Mouse (Mus musculus): ENCODE results near the gene Slc35c2.
A peak's percentile ranks its signal among the peaks of the same experiment; 100 is the strongest.

Gene Slc35c2

DNA sequence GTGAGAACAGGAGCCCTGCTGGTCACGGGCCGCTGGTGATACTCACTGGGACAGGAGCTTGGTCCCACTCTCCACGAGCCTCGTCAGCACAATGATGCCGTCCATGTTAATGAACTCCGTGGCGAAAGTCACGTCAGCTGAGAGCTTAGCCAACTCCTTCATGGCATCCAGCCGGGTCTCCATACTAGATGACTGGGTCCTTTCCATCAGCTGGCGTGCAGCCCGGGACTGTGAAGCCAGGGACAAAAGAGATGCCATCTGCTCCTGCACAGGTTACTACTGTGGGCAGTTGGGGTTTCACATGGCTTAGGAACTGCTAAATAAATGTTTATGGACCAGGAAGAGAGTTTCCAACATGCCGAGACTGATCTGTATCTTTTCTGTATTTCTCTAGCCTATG lies 23.9 kb upstream of the Slc35c2 start:
- peak; percentile 100 for DNase-seq

DNA sequence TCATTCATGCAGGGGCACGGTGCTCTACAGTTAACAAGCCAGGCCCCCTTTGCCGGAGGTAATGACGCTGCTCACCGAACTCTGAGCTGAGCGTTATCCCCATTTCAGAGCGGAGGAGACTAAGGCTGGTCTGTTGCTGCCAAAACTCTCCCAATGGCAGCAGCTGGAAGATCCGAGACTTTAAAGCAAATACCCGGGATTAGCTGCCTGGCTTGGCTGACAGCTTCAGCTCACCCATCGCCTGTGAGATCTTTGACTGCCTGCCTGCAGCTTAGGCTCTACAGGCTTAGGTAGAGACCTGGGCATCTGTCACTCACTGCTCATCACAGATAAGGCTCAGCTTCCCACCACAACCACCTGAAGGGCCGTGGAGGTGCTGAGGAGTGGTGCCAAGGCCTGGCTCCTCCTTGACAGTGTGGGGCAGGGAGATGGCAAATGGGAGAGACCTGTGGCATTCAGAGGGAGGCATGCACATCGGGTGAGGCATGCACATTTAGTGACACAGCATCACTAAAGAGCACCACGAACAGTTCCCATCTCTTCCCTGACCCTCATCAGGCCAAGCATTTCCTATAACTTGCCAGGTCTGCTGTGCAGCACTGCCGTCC lies 23.3 kb upstream of the Slc35c2 start:
- DNase-seq: peak; percentile 66 to 69

DNA sequence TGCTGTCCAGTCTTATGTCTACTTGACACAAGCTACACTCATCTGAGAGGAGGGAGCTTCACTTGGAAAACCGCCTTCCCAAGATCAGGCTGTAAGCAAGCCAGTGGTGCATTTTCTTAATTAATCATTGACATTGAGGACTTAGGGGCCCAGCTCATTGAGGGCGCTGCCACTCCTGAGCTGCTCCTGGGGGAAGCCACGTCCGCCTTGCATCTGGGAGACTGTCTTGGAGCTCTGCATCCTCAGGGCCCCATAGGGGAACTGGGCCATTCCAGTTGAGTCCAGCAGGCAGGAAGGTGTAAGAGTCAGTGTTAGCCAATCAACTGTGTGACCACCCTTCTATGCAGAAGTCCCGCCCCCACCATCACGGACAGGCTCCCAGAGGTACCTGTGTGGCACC lies 20.1 kb upstream of the Slc35c2 start:
- DNase-seq: no peak

DNA sequence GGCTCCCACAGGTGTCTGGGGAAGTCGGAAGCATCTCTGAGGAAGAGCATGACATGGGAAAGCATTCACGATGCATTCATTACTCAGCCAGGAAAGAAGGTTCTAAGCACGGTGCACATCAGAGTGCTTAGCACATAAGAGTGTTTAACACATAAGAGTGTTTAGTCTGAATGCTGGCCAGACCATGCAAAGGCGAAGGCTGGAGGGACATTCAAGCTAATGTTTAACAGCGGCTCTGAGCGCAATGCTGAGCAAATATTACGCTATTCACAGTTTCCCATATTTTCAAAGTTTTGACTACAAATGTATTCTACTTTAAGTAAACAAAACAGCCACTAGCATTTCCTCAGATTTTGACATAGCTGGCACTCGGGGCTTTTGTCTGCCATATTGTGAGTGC lies 17.8 kb upstream of the Slc35c2 start:
- no peak for DNase-seq

DNA sequence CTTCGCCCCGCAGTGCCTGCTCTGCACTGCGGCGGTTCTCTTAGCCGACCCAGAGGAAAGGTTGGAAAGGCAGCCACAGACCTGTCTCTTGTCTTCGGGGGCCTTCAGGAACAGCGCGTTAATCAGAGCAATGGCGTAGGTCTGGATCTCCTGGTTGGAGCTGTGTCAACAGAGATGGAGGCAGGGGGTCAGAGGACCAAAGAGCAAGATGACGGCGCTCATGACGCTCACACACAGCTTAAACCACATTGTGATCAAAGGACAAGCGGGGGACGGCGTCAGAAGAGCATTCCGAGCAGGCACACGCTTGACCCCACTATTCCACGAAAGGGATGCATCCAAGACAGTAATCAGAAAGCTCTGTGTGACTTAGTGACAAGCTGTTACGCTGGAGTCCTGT lies 17.1 kb upstream of the Slc35c2 start:
- no peak for DNase-seq

DNA sequence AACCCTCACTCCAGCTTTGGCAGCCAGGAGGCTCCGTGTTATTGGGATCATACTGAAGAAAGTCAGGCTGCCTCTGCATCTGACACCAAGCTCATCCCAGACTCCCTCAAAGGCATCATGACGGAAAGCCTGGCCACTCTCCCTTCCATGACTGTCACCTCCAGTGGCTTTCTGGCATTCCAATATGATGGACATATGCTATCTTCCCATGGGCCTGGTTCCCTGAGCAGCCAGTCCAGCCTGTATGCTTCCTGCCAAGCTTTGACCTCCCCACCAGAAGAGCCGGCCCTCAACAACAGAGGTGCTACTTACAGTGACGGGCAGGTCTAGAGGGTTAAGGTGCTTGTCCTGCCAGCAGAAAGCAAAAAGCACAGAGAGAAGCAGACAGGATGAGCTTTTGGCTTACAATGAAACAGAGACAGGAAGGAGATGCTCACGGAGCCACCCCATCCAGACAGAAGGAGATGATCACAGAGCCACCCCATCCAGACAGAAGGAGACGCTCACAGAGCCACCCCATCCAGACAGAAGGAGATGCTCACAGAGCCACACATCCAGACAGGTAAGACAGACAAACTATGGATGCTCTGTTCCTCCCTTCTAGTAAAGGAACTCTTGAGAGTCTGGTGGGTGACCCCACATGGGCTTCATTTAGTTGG lies 15.8 kb upstream of the Slc35c2 start:
- DNase-seq: peak; percentile 79 to 81

DNA sequence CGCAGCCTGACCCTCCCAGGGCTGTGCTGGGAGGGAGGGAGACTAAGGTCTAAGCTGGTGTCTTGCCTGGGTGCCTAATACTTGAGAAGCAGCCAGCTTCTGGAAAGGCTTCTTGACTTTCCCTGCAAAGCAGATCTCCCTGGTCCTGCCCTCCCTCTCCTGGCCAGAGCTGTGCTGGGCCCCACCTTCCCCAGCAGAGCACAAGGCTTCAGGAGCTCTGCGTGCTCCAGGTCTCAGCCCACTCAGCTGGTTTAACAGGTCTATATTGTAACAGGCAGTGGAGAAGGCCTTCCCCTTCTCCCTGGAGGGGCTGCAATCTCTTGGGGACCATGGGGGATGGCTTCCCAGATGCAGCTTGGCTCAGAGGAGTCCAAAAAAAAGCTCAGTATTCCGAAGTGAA lies 13.7 kb upstream of the Slc35c2 start:
- no peak for DNase-seq

DNA sequence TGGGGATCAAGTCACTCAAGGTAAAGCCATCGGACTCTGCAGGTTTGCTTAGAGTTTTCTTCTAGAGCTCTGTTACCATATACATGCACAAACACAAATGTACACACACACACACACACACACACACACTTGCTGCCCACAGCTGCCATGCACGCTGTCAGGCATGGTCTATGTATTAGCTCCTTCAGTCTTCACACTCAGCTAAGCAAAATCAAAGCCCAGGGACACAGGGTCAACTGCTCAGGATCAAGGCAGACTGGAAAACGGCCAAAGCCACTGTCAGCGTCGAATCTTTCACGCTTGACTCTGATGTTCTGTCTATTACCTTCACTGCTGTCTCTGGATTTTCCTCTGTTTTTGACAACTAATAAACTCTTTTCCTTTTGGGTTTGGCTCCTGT lies 13.2 kb upstream of the Slc35c2 start:
- DNase-seq: peak; percentile 62 to 68

DNA sequence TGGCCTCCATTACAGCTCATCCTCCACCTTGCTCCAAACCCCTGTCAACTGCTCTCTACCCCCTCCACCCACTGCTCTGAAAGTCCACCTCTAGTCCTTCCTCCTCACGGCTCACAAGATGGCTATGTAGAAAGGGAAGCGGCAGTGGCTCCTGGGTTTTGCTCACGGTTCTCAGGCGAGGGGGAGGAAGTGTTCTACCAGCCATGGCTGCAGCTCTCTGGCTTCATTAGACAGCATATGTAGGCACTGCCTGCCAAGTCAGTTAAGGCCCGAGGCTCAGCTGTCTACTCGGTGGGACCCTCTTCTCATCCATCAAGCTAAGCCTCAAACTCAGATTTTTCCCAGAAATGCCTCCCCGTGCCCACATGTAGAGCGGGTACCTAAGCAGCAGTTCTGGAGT lies 12.8 kb upstream of the Slc35c2 start:
- DNase-seq: peak; percentile 79 to 85

DNA sequence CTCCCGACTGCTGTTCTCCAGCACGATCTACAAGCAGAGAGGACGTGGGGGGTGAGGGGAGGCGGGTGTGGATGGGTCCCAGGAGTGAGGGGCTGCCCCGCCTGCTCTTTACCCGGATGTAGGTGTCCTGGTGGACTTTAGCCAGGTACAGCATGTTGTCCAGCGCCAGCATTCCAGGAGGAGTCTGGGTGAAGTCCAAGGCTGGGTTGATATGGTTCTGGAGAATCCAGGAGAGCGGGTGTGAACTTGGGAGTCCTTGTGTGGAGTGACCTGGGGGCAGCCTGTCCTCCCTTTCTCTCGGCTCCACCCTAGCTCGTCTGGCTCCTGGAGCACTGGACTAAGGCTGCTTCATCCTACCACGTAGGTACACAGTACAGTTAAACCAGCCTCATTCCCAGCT lies 9.8 kb upstream of the Slc35c2 start:
- peak in 1 of 2 experiments; percentile 21 for DNase-seq

DNA sequence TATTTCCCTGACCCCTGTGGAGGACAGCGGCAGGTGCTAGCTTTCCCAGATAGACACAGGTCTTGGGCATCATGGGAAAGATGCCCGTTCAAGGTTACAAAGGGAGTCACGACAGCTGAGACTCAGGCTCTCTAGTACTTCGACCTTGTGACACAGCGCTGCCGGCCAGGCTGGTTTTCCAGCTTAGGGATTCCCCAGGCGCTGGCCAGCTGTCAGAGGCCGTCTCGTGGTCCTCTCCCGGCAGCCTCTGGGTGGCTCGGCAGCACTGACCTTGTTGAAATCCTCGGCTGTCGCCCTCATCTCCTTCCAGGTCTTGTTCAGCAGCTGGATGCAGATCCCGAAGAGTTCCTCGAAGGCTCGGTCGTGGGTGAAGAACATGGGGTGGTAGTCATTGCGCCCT lies 8.9 kb upstream of the Slc35c2 start:
- no peak for DNase-seq

DNA sequence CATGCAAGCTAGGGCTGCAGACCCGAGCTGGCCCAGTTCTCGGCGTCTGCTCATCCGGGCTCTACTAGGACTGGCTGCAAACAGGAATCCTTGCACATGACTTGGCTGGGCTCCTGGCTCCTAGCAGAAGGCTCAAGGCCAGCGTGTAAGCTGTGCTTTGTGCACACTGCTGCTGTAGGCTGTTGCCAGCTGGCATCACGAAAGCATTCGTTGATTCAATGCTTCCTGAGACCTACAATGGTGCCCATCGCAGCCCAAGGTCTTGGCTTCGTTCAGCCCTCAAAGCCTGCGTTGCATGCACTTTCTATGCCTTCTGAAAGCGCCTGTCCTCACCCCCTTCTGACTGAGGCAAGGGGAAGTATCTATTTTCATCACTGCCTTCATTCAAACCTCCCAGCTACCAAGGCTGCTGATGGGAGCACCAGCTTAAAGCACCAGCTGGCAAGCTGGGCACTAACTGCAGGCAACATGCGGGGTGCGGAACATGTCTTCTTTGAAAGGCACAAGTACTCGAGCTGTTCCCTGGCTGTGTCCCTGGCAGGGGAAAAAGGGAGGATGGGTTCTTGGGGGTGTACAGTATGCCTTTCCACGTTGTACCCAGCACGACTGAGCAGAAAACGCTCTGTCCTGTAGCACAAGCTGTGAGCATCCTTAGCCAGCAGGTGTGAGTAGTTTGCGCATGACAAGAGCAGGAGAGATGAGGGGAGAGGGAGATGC lies 804 bp upstream of the Slc35c2 start:
- DNase-seq: peak; percentile 98

DNA sequence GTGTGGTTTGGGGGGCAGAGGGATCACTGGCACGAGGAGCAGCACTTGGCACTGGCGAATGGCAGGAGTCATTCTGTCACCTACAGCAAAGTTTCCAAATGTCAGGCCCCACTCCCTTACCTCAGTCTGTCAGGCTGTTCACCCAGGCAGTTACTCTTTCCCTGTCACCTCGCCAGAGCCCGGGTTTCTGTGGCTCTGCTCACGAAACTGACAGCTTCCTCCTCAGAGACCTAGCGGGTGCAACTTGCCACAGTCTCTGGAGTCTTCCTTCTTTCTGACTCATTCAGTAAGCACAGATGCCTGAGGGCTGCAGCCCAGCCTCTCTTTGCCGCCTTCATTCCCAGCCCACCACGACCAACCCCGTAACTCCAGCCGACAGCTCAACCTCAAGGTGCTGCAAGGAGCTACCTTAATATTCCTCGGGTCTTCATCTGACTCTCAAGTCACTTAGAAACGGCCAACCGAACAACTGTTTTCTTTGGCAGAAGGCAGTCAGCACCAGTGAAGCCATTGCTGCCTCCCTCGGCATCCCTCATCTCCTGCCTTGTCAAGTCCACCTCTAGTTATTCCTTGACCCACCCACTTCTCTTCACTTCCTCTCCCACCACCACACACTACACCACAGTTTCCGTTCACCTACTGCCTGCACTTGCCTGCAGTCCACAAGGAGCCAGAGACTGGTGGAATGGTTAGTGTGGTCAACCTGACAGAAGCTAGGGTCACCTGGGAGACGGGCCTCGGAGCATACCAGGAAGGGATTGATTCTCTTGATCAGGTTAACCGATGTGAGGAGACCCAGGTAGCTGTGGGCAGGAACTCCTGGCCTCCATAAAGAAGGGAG lies 1.1 kb downstream of the Slc35c2 start:
- DNase-seq: peak; percentile 63 to 64

DNA sequence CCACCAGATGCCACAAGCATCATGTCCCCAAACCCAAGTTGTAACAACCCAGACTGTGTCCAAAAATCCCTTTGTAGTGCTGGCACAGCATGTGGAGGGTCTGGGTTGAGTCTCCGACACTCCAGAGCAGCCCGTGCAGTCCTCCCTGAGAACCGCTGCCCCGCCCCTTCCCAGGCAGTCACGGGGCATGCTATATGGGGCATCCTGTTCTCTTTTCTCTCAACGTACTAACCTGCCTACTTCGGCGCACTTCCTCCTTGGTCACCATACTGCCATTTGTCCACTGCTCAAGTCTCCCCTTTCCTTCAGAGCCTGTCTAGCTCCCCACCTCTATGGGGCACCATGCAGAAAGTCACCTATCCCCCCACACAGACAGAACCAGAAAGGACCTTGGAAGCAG lies 2.0 kb downstream of the Slc35c2 start:
- no peak for DNase-seq

DNA sequence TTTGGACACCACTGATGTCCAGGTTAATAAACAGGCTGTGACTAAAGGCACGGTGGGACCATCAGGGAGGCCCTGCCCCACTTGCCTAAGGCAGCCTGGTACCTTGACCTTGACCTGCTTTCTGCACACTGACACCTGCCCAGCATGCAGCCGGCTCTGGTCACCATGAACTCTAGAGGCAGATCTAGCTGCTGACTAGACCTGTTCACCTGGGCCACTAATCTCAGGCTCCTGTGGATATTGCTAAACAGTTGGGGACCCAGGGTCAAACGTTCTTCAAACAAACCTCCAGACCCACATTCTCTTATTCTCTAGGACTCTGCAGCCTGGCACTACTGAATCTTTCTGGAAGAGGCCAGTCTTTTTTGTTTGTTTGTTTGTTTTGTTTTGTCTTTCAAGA lies 2.6 kb downstream of the Slc35c2 start:
- DNase-seq: no peak

DNA sequence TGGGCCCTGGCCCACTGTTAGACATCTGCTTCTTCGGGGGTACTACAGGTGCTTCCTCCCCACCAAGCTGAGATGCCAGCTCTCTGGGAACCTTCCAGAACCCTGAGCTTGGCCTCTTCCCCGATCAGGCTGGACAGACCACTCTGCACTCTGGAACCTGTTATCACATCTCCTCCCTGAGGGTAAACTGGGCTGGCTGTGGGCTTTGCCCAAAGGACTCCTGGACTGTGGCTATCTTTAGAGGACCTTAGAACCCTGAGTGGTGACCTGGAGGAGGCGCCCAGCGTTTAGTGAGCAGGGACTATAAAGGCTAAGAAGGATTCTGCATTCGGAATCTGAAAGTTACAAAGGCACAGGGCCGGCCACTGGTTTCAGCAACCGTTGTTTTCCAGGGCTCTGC lies 3.3 kb downstream of the Slc35c2 start:
- DNase-seq: no peak

DNA sequence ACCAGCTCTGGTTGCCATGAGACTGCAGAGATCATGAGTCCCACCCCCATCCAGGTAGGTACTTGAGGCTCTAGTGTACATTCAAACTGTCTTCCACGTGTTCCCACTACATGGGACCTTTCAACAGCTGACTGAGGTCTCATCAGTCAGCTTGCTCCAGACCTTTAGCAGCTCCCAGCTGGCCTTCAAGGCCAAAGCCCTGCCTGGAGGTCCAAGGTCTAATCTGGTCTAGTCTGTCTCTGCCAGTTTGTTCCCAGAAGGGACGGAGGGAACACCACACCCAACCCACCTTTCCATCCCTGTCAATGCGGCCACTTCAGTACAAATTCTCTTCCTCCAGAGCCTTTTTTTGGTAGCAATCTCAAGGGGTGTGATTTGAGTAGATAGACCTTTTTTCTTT lies 4.0 kb downstream of the Slc35c2 start:
- no peak for DNase-seq

DNA sequence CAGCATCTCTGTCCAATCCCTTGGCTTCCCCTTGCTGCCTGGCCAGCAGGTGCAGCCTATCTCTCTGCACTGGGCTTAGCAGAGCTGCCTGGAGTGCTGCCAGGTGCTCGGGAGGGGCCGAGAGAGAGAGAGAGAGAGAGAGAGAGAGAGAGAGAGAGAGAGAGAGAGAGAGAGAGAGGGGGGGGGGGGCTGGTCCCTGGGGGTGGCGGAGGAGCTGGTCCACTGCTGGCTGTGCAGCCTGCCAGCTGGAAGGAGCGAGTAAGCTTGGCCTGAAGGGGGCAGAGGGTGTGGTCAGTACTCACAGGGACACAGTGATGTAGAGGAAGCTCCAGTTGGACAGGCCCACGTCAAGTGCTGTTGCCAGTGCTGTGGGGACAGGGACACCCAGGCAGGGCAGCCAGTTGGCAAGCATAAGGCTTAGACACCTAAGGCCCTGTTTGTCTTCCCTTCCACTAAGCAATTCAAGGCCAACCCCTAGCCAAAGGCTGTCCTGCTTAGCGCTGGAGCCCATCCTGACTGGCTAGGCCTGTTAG lies 5.8 kb downstream of the Slc35c2 start:
- DNase-seq: peak; percentile 75 to 81

DNA sequence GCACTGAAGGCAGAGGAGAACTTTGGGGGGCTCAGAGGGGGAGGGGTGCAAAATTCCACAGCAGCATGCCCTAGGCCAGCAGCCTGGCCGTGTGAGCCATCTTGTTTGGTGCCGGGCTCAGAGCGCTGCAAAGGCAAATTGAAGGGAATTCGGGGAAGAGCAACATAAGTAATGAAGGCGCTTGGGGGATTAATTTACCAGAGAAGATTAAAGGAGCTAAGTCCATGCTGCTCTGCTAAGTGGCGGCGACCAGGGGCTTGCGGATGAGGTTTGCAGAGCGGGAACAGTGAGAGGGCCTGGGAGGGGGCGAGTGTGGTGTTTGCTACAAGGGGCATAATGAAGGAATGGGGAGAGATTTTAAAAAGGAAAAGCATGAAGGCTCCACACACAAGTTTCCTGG lies 8.3 kb downstream of the Slc35c2 start:
- DNase-seq: no peak

DNA sequence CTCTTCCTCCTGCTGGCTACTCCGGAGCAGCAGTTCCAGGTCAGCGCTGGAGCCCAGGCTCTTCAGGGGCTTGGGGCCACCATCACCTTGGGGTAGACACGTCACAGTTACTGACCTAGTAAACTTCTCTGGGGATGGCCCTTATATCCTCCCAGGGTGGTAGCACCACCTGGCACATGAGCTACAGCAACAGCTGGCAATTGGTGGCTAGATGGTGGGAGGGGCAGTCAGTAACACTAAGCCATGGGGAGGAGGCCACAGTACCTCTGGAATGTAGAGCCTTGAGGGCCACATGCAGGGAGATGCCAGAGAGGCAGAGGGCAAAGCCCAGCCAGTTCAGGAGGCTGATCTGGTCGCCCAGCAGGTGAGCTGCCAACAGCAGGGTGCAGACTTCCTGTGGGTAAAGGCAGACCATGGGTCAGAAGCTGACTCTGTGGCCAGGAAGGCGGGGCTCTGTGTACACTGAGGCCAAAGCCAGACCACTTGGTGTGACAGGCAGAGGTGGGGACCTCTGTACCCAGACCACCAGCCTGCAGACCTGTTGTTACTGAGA lies 10.4 kb downstream of the Slc35c2 start:
- DNase-seq: peak in 1 of 2 experiments; percentile 47

DNA sequence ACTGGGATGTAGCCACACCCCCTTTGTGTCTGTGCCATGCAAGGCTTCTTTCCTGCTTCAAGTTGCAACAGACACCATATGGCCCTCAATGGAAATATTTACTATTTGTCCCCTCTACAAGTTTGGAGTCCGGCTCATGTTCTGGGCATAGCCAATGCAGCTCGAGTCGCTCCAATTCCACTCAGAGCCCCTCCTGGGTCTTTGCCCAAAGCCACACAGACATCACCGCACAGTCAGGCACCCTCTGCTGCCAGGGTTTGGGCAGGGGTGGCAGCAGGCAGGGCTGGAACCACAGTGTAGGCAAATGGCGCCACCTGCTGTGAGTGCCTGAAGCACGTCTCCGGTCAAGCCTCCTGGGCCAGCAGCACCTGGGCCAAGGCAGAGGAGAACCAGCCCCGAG lies 11.8 kb downstream of the Slc35c2 start:
- DNase-seq: peak; percentile 94 to 96

DNA sequence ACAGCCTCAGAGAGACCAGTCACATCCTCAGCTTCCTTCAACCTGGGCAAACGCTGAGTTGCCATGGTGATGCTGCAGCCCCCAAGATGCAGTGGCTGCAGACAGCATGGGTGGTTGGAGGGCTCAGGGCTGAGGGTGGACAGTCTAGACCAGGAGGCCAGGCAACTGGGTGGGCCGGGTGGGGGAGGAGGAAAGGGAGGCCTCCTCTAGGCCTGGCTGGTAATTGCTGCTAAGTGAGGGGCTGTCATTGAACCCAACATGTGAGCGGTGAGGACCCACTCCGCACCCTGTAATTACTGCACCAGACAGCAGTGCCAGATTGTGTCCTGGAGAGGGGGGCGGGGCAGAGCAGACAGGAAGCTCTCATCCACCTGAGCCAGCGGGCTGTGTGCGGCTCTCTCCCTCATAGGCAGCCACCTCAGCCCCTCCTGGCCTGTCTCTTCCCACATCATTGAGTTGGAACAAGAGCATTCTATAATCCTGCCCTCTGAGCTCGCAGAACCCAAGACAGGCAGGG lies 12.5 kb downstream of the Slc35c2 start:
- peak; percentile 64 to 65 for DNase-seq

DNA sequence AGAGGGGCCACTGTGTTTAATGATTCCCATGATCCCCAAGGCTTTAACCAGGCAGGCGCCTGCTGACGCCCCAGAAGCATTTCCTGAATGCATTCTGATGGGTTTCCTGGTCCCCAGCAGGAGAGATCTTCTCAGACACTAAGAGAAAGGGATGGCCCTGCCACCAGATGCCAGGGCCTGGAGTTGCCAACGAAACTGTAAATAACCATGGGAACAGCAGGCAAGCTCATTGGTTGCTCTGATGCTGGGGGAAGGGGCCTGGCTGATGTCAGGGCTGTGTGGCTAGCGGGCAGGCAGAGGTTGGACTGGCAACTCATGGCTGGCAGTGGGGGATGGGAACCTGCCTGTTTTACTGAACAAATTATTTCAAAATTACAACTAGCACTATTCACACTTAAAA lies 14.1 kb downstream of the Slc35c2 start:
- DNase-seq: peak; percentile 72 to 78

Data from cerebellum, postnatal 10 days (tissue).